Comparison of ENCODE assay signal across 8 mouse cellular contexts in genomic region chr10:58673278-58674061, GRCm38 (mm10). TPM values are rescaled to one million over a fixed set of nuclear protein-coding genes. Genes with fewer than 3 reads are reported as not detected.
A peak's percentile ranks its signal among the peaks of the same experiment; 100 is the strongest.
DNase-seq lines count a peak whose midpoint lies in the region; ATAC-seq and TF ChIP-seq lines count a peak whose summit lies in the region.

No protein-coding gene starts in this region.

- H3K27ac ChIP-seq in gastrocnemius, adult 2 months: no peak overlapping the region
- no peak overlapping the region for H3K27ac ChIP-seq in intestine, postnatal 0 days (ENCODE audit: low read depth, low read length)
- peak overlapping the region; percentile 45; the same call in 1 of the 2 replicates for H3K27ac ChIP-seq in midbrain, embryonic 15.5 days

- H3K9ac ChIP-seq in intestine, postnatal 0 days (ENCODE audit: low read depth, low read length): no peak overlapping the region
- H3K9ac ChIP-seq in midbrain, embryonic 15.5 days: no peak overlapping the region

- H3K36me3 ChIP-seq in intestine, postnatal 0 days (ENCODE audit: control insufficient read depth, insufficient read depth): no peaks in the 10 kb centered on the region
- H3K36me3 ChIP-seq in midbrain, embryonic 15.5 days (replicated peaks): no peaks in the 10 kb centered on the region

- intact Hi-C loops in heart, postnatal 25 days (cut with DNase I): loop anchor here (2.0 kb wide), 1 partner anchor 47 kb away; no protein-coding TSS in a partner anchor
- intact Hi-C loops in gastrocnemius, adult 2 months (cut with DNase I): loop anchor here (2.0 kb wide), 1 partner anchor 47 kb away; no protein-coding TSS in a partner anchor
- intact Hi-C loops in left cerebral cortex, postnatal 25 days (cut with DNase I): loop anchor here (1.0 to 5.0 kb wide), 2 partner anchors 45 to 116 kb away; no protein-coding TSS in a partner anchor

- peak; percentile 60 to 85 for DNase-seq in heart, adult 18-20 months
- no peak for DNase-seq in heart, postnatal 25 days (ENCODE audit: low spot score)
- peak; percentile 75 to 81 for DNase-seq in cerebellum, postnatal 4 days (ENCODE audit: low spot score in 2 of 2)
- peak; percentile 77 for DNase-seq in gastrocnemius, adult 2 months
- peak; percentile 78 to 84 for DNase-seq in left cerebral cortex, postnatal 25 days (ENCODE audit: low spot score in 2 of 2)
- DNase-seq in spleen, postnatal 4 days (ENCODE audit: low spot score in 2 of 2): peak; percentile 56 to 82

- peak overlapping the region; percentile 40 for H3K4me3 ChIP-seq in gastrocnemius, adult 2 months
- no peak overlapping the region for H3K4me3 ChIP-seq in intestine, postnatal 0 days (ENCODE audit: low read depth, low read length)
- no peak overlapping the region for H3K4me3 ChIP-seq in midbrain, embryonic 15.5 days

- H3K4me1 ChIP-seq in intestine, postnatal 0 days (replicated peaks; ENCODE audit: control insufficient read depth, insufficient read depth, low read length): no peaks in the 10 kb centered on the region
- H3K4me1 ChIP-seq in midbrain, embryonic 15.5 days: peaks cover 21% of the 10 kb centered on the region

- H3K4me2 ChIP-seq in intestine, postnatal 0 days (replicated peaks; ENCODE audit: low read depth): 0 out of 2 replicates have a peak overlapping the region, but pooled peaks have one; percentile 27
- peak overlapping the region; percentile 39 for H3K4me2 ChIP-seq in midbrain, embryonic 15.5 days

- no peaks in the 10 kb centered on the region for H3K9me3 ChIP-seq in intestine, postnatal 0 days (ENCODE audit: control insufficient read depth)
- H3K9me3 ChIP-seq in midbrain, embryonic 15.5 days: no peaks in the 10 kb centered on the region

- TF ChIP-seq CTCF in gastrocnemius, adult 2 months (IDR thresholded peaks at IDR 0.05): peak; percentile 82
- TF ChIP-seq CTCF in intestine, postnatal 0 days (IDR thresholded peaks at IDR 0.05; ENCODE audit: low read depth): peak; percentile 80

- 35% methylated on average over 15 of the region's 15 CpGs for WGBS in intestine, postnatal 0 days
- 20% methylated on average over 15 of the region's 15 CpGs for WGBS in midbrain, embryonic 15.5 days

- no peaks in the 10 kb centered on the region for H3K27me3 ChIP-seq in intestine, postnatal 0 days (replicated peaks; ENCODE audit: control insufficient read depth, insufficient read depth, low read length)
- no peaks in the 10 kb centered on the region; the same call in 1 of the 2 replicates for H3K27me3 ChIP-seq in midbrain, embryonic 15.5 days (replicated peaks)

- no peak for ATAC-seq in intestine, postnatal 0 days
- peak; percentile 83 for ATAC-seq in midbrain, embryonic 15.5 days (replicated peaks)

RNA-seq across cellular contexts. Expression of gene Edar, which starts 2.0 kb away (rescaled TPM):
- under 1 TPM; 0.30 to 0.31 TPM for total RNA-seq in heart, adult 18-20 months (2021)
- under 1 TPM; 0.47 to 0.56 TPM for total RNA-seq in heart, postnatal 25 days (2021)
- total RNA-seq in gastrocnemius, adult 2 months (2021): under 1 TPM in 1 of 2 experiments, not detected in 1; 0.11 TPM
- 0.16 and 0.27 TPM in 2 replicates for polyA plus RNA-seq in intestine, postnatal 0 days (2015; fragmentation: Nextera tagmentation; extraction: Ambion mirVana)
- under 1 TPM; 0.32 to 0.60 TPM for total RNA-seq in left cerebral cortex, postnatal 25 days (2021)
- polyA plus RNA-seq in midbrain, embryonic 15.5 days (2015; fragmentation: Nextera tagmentation; extraction: Ambion mirVana): 0.20 and 0.28 TPM in 2 replicates

RNA-seq across cellular contexts. Expression of gene Gm17542, which starts 44.5 kb away (rescaled TPM):
- not detected for total RNA-seq in heart, adult 18-20 months (2021)
- not detected for total RNA-seq in heart, postnatal 25 days (2021)
- not detected for total RNA-seq in gastrocnemius, adult 2 months (2021)
- polyA plus RNA-seq in intestine, postnatal 0 days (2015; fragmentation: Nextera tagmentation; extraction: Ambion mirVana): not detected in 2 replicates
- not detected for total RNA-seq in left cerebral cortex, postnatal 25 days (2021)
- polyA plus RNA-seq in midbrain, embryonic 15.5 days (2015; fragmentation: Nextera tagmentation; extraction: Ambion mirVana): not detected in 2 replicates
